Comparison of ENCODE assay signal across 10 mouse cellular contexts in genomic region chr5:77579826-77580745, GRCm38 (mm10).
DNase-seq lines count a peak whose midpoint lies in the region; ATAC-seq lines count a peak whose summit lies in the region.
"Had no signal": no experiment of that assay in that cellular context is flagged by ENCODE, and none has a peak within 500 bp of the region (broad histone marks: within the 10 kb centered on the region; RNA-seq: fewer than 3 reads in every experiment).

No protein-coding gene starts in this region.

- DNase-seq in heart, adult 18-20 months: peak; percentile 20 to 35
- DNase-seq in heart, postnatal 25 days (ENCODE audit: low spot score): no peak
- DNase-seq in lung, postnatal 10 days: peak; percentile 23
- DNase-seq in lung, postnatal 14 days: no peak
- DNase-seq in limb, embryonic 10.5 days (ENCODE audit: low spot score): peak; percentile 43
- no peak for DNase-seq in c-Kit-positive CD71-positive TER-119-positive erythroid progenitor cells, embryonic 14.5 days (ENCODE audit: low spot score)
- DNase-seq: lung, adult 2 months had no signal

- WGBS in limb, embryonic 10.5 days: 52% methylated on average over 20 of the region's 20 CpGs
- WGBS in stomach, embryonic 16.5 days: 38% methylated on average over 20 of the region's 20 CpGs
- WGBS in liver, embryonic 12.5 days (ENCODE audit: insufficient replicate concordance): 56% methylated on average over 20 of the region's 20 CpGs

- intact Hi-C loops in heart, postnatal 25 days (cut with DNase I): no loop called here

- no peaks in the 10 kb centered on the region for H3K9me3 ChIP-seq in limb, embryonic 10.5 days (replicated peaks)
- H3K9me3 ChIP-seq in stomach, embryonic 16.5 days (replicated peaks; ENCODE audit: control insufficient read depth, low read length): no peaks in the 10 kb centered on the region
- H3K9me3 ChIP-seq in liver, embryonic 12.5 days (replicated peaks): 0 out of 2 replicates have a peak, but pooled peaks cover 3% of the 10 kb centered on the region

- no peak for ATAC-seq in stomach, embryonic 16.5 days (ENCODE audit: insufficient read depth, low FRiP score)
- ATAC-seq in liver, embryonic 12.5 days: no peak
- ATAC-seq: CD4-positive, CD25-positive, alpha-beta regulatory T cell, adult 4 months had no signal

- no peaks in the 10 kb centered on the region for H3K27me3 ChIP-seq in limb, embryonic 10.5 days (ENCODE audit: low read depth, poor library complexity, severe bottlenecking)
- no peaks in the 10 kb centered on the region for H3K27me3 ChIP-seq in stomach, embryonic 16.5 days (ENCODE audit: control insufficient read depth, insufficient read depth, low read length)
- no peaks in the 10 kb centered on the region for H3K27me3 ChIP-seq in liver, embryonic 12.5 days (replicated peaks)

- no peaks in the 10 kb centered on the region for H3K36me3 ChIP-seq in limb, embryonic 10.5 days
- H3K36me3 ChIP-seq in stomach, embryonic 16.5 days (ENCODE audit: control insufficient read depth, insufficient read depth, low read length): no peaks in the 10 kb centered on the region
- H3K36me3 ChIP-seq in liver, embryonic 12.5 days: no peaks in the 10 kb centered on the region

- peak overlapping the region; percentile 0; the same call in 1 of the 2 replicates for H3K4me3 ChIP-seq in limb, embryonic 10.5 days
- H3K4me3 ChIP-seq in stomach, embryonic 16.5 days (replicated peaks; ENCODE audit: low read length): no peak overlapping the region
- H3K4me3 ChIP-seq in liver, embryonic 12.5 days: no peak overlapping the region

- H3K4me2 ChIP-seq in stomach, embryonic 16.5 days (ENCODE audit: low read depth, low read length): peak overlapping the region; percentile 2; the same call in 1 of the 2 replicates
- H3K4me2 ChIP-seq in liver, embryonic 12.5 days: no peak overlapping the region

- H3K27ac ChIP-seq in limb, embryonic 10.5 days: peak overlapping the region; percentile 42; the same call in 1 of the 2 replicates
- H3K27ac ChIP-seq in stomach, embryonic 16.5 days (ENCODE audit: low read length): no peak overlapping the region
- no peak overlapping the region for H3K27ac ChIP-seq in liver, embryonic 12.5 days

- peaks cover 23% of the 10 kb centered on the region for H3K4me1 ChIP-seq in limb, embryonic 10.5 days
- peaks cover 10% of the 10 kb centered on the region for H3K4me1 ChIP-seq in stomach, embryonic 16.5 days (ENCODE audit: control insufficient read depth, insufficient read depth, low read length)
- no peaks in the 10 kb centered on the region for H3K4me1 ChIP-seq in liver, embryonic 12.5 days

- H3K9ac ChIP-seq in stomach, embryonic 16.5 days (ENCODE audit: low read length): no peak overlapping the region
- H3K9ac ChIP-seq in liver, embryonic 12.5 days: no peak overlapping the region

Comparison
In these comparisons a context has a peak if more than half of its experiments do, and no peak if none do; other contexts are left out.
1. DNase-seq: peak in heart, adult 18-20 months (2 of 2), lung, postnatal 10 days (single experiment) and limb, embryonic 10.5 days (single experiment); none in heart, postnatal 25 days (single experiment), lung, postnatal 14 days (single experiment) and c-Kit-positive CD71-positive TER-119-positive erythroid progenitor cells, embryonic 14.5 days (single experiment).